In genomic region chr2:140066353-140067314, GRCm38 (mm10) we compare ENCODE assay signal across 8 mouse cellular contexts. TPM values are rescaled to one million over a fixed set of nuclear protein-coding genes. Genes with fewer than 3 reads are reported as not detected.
DNase-seq lines count a peak whose midpoint lies in the region; ATAC-seq and TF ChIP-seq lines count a peak whose summit lies in the region.

Gene Tasp1 (minus strand): TSS chr2:140066805.

- DNase-seq in G1E (ENCODE audit: low spot score): peak; percentile 96
- peak; percentile 90 to 96 for DNase-seq in cerebellum, adult 18-20 months
- DNase-seq in heart, postnatal 36 days: peak; percentile 87 to 90
- peak; percentile 94 to 96 for DNase-seq in layer of hippocampus, adult 2 months (ENCODE audit: low spot score in 2 of 2)
- peak; percentile 97 for DNase-seq in lung, embryonic 14.5 days
- DNase-seq in thymus, adult 2 months: peak; percentile 88

- H3K9ac ChIP-seq in forebrain, embryonic 16.5 days (replicated peaks; ENCODE audit: low read depth, low read length): peak within 1 kb of the TSS; percentile 79
- H3K9ac ChIP-seq in lung, embryonic 14.5 days: peak within 1 kb of the TSS; percentile 91

- under 1% methylated on average over 68 of the region's 68 CpGs for WGBS in forebrain, embryonic 16.5 days
- WGBS in lung, embryonic 14.5 days: under 1% methylated on average over 68 of the region's 68 CpGs
- under 1% methylated on average over 68 of the region's 68 CpGs for WGBS in olfactory bulb, adult 2 months
- WGBS in thymus, adult 2 months: under 1% methylated on average over 68 of the region's 68 CpGs

- peak within 1 kb of the TSS; percentile 88 for H3K27ac ChIP-seq in forebrain, embryonic 16.5 days (ENCODE audit: low read length)
- H3K27ac ChIP-seq in layer of hippocampus, adult 2 months: peak within 1 kb of the TSS; percentile 95
- H3K27ac ChIP-seq in lung, embryonic 14.5 days (ENCODE audit: low read depth): peak within 1 kb of the TSS; percentile 92
- H3K27ac ChIP-seq in olfactory bulb, adult 2 months (ENCODE audit: insufficient read depth, low read depth, low read length): peak within 1 kb of the TSS; percentile 52
- H3K27ac ChIP-seq in thymus, adult 2 months (ENCODE audit: control insufficient read depth, insufficient read depth, low read length): no peak within 1 kb of the TSS

- peaks cover 16% of the 10 kb centered on the region for H3K36me3 ChIP-seq in G1E (replicated peaks)
- H3K36me3 ChIP-seq in forebrain, embryonic 16.5 days (ENCODE audit: control insufficient read depth, insufficient read depth): no peaks in the 10 kb centered on the region
- no peaks in the 10 kb centered on the region for H3K36me3 ChIP-seq in lung, embryonic 14.5 days (ENCODE audit: insufficient read depth)
- no peaks in the 10 kb centered on the region for H3K36me3 ChIP-seq in thymus, adult 2 months (ENCODE audit: control insufficient read depth, insufficient read depth, low read length)

- intact Hi-C loops in heart, postnatal 36 days (cut with DNase I): loop anchor here (5.0 kb wide), 1 partner anchor 106 kb away; the partner anchor contains the start of genes Esf1 and Ndufaf5

- no peak for TF ChIP-seq CTCF in G1E (IDR thresholded peaks at IDR 0.05; ENCODE audit: low read depth, low read length)
- TF ChIP-seq CTCF in layer of hippocampus, adult 2 months (conservative IDR thresholded peaks at IDR 0.05): no peak
- TF ChIP-seq CTCF in lung, embryonic 14.5 days (IDR thresholded peaks at IDR 0.05; ENCODE audit: low read depth): no peak
- no peak for TF ChIP-seq CTCF in olfactory bulb, adult 2 months (IDR thresholded peaks at IDR 0.05; ENCODE audit: insufficient read depth, low read depth, low read length)
- no peak; the same call in 1 of the 2 replicates for TF ChIP-seq CTCF in thymus, adult 2 months (IDR thresholded peaks at IDR 0.05; ENCODE audit: borderline replicate concordance, control insufficient read depth, extremely low read depth, insufficient read depth, low read length, poor library complexity)

- peaks cover 3% of the 10 kb centered on the region; the same call in 1 of the 2 replicates for H3K27me3 ChIP-seq in G1E (ENCODE audit: insufficient read depth, low read length)
- H3K27me3 ChIP-seq in forebrain, embryonic 16.5 days (replicated peaks; ENCODE audit: control insufficient read depth, insufficient read depth, low read length): no peaks in the 10 kb centered on the region
- H3K27me3 ChIP-seq in lung, embryonic 14.5 days (ENCODE audit: insufficient read depth, low read length): no peaks in the 10 kb centered on the region
- H3K27me3 ChIP-seq in thymus, adult 2 months (ENCODE audit: control insufficient read depth, insufficient read depth, low read length): no peaks in the 10 kb centered on the region

- peaks cover 33% of the 10 kb centered on the region for H3K4me1 ChIP-seq in G1E (ENCODE audit: insufficient read depth, low read depth, low read length)
- peaks cover 11% of the 10 kb centered on the region for H3K4me1 ChIP-seq in forebrain, embryonic 16.5 days (replicated peaks; ENCODE audit: control insufficient read depth, insufficient read depth, low read length)
- peaks cover 4% of the 10 kb centered on the region; the same call in 1 of the 2 replicates for H3K4me1 ChIP-seq in lung, embryonic 14.5 days (ENCODE audit: insufficient read depth)
- 0 out of 2 replicates have a peak, but pooled peaks cover 2% of the 10 kb centered on the region for H3K4me1 ChIP-seq in olfactory bulb, adult 2 months (ENCODE audit: control insufficient read depth, insufficient read depth, low read length)
- H3K4me1 ChIP-seq in thymus, adult 2 months (replicated peaks; ENCODE audit: control insufficient read depth, insufficient read depth, low read length): 0 out of 2 replicates have a peak, but pooled peaks cover 2% of the 10 kb centered on the region

- H3K4me2 ChIP-seq in forebrain, embryonic 16.5 days (ENCODE audit: low read length): peak within 1 kb of the TSS; percentile 94
- H3K4me2 ChIP-seq in lung, embryonic 14.5 days: peak within 1 kb of the TSS; percentile 89

- peaks cover 3% of the 10 kb centered on the region; the same call in 1 of the 2 replicates for H3K9me3 ChIP-seq in G1E (replicated peaks)
- no peaks in the 10 kb centered on the region for H3K9me3 ChIP-seq in forebrain, embryonic 16.5 days (ENCODE audit: control insufficient read depth, low read length)
- H3K9me3 ChIP-seq in lung, embryonic 14.5 days (ENCODE audit: low read depth, low read length): no peaks in the 10 kb centered on the region

- ATAC-seq in G1E (ENCODE audit: extremely low read depth, insufficient number of reproducible peaks, low FRiP score, poor library complexity, severe bottlenecking): peak; percentile 98
- peak; percentile 100 for ATAC-seq in forebrain, embryonic 16.5 days
- peak; percentile 100 for ATAC-seq in lung, embryonic 14.5 days (ENCODE audit: insufficient read depth)

- H3K4me3 ChIP-seq in G1E (ENCODE audit: low read depth, low read length): peak within 1 kb of the TSS; percentile 91
- peak within 1 kb of the TSS; percentile 83 for H3K4me3 ChIP-seq in forebrain, embryonic 16.5 days (replicated peaks; ENCODE audit: low read length)
- peak within 1 kb of the TSS; percentile 94 for H3K4me3 ChIP-seq in layer of hippocampus, adult 2 months
- peak within 1 kb of the TSS; percentile 86 for H3K4me3 ChIP-seq in lung, embryonic 14.5 days (ENCODE audit: low read depth, low read length)
- H3K4me3 ChIP-seq in olfactory bulb, adult 2 months (ENCODE audit: insufficient read depth, low read depth, low read length): peak within 1 kb of the TSS; percentile 71
- peak within 1 kb of the TSS; percentile 57 for H3K4me3 ChIP-seq in thymus, adult 2 months (ENCODE audit: control insufficient read depth, insufficient read depth, low read length)

- TF ChIP-seq POLR2A in olfactory bulb, adult 2 months (IDR thresholded peaks at IDR 0.05; ENCODE audit: insufficient read depth, low read depth, low read length): peak; percentile 98
- peak; percentile 74 for TF ChIP-seq POLR2A in thymus, adult 2 months (IDR thresholded peaks at IDR 0.05; ENCODE audit: control insufficient read depth, extremely low read depth, insufficient read depth, low read length, poor library complexity)

RNA-seq across cellular contexts. Expression of gene Tasp1, which starts in this region (rescaled TPM):
- 16.0 and 21.0 TPM in 2 replicates for total RNA-seq in G1E (2014; fragmentation: Nextera tagmentation)
- 44.4 and 50.8 TPM in 2 replicates for total RNA-seq in G1E (2017)
- 1.6 and 1.8 TPM in 2 replicates for polyA plus RNA-seq in G1E (2012)
- polyA plus RNA-seq in forebrain, embryonic 16.5 days (2015; fragmentation: Nextera tagmentation; extraction: Ambion mirVana): 23.4 and 26.2 TPM in 2 replicates
- total RNA-seq in heart, postnatal 36 days (2021): 1 to 10 TPM; 6.5 to 7.0 TPM
- total RNA-seq in layer of hippocampus, adult 2 months (2021): 10 to 100 TPM; 28.3 to 30.3 TPM
- 23.2 and 28.5 TPM in 2 replicates for polyA plus RNA-seq in lung, embryonic 14.5 days (2014; fragmentation: Nextera tagmentation; extraction: Ambion mirVana)
- polyA plus RNA-seq in olfactory bulb, adult 2 months (2012; ENCODE audit: insufficient read depth, insufficient read length, low replicate concordance, missing spikeins): not detected in 2 replicates
- polyA plus RNA-seq in thymus, adult 2 months (2012; rRNA removed): 6.5 and 7.1 TPM in 2 replicates
